Mouse (Mus musculus) testis, adult 2 months (tissue): ENCODE measurements around the gene Olfr49. TPM values are rescaled to one million over a fixed set of nuclear protein-coding genes. Genes with fewer than 3 reads are reported as not detected.

ENCODE experiments used
- H3K27ac ChIP-seq: fragments of 200-500 bp; 2 replicates; pipeline ENCODE4 v1.5.1; 2012; ENCODE audit warnings: low read depth, low read length; ENCODE audit not compliant: control insufficient read depth, insufficient read depth
- H3K27me3 ChIP-seq: fragments of 200-500 bp; 2 replicates; pipeline ENCODE4 v1.6.1; 2012; ENCODE audit warnings: mild to moderate bottlenecking, low read length, moderate library complexity; ENCODE audit not compliant: control insufficient read depth, insufficient read depth
- H3K36me3 ChIP-seq: fragments of 200-500 bp; 2 replicates; pipeline ENCODE4 v1.6.1; 2012; ENCODE audit warnings: mild to moderate bottlenecking, low read length; ENCODE audit not compliant: control insufficient read depth, insufficient read depth
- H3K4me1 ChIP-seq: fragments of 200-500 bp; 2 replicates; pipeline ENCODE4 v1.6.1; 2012; ENCODE audit warnings: low read length; ENCODE audit not compliant: control insufficient read depth, insufficient read depth
- H3K4me3 ChIP-seq: fragments of 200-500 bp; 2 replicates; pipeline ENCODE4 v1.5.1; 2012; ENCODE audit warnings: low read depth, mild to moderate bottlenecking, low read length, moderate library complexity, mixed read lengths; ENCODE audit not compliant: control insufficient read depth
- CTCF ChIP-seq: fragments of 200-500 bp; IDR thresholded peaks from 2 replicates; pipeline ENCODE4 v1.5.1; 2012; ENCODE audit warnings: low read depth, mild to moderate bottlenecking, inconsistent platforms, low read length, moderate library complexity; ENCODE audit not compliant: control insufficient read depth, insufficient read depth, insufficient replicate concordance
- POLR2A ChIP-seq: fragments of 200-500 bp; IDR thresholded peaks from 2 replicates; pipeline ENCODE4 v1.6.1; 2012; ENCODE audit warnings: low read depth, mild to moderate bottlenecking, inconsistent platforms, low read length, moderate library complexity; ENCODE audit not compliant: control insufficient read depth
- polyA plus RNA-seq: library from polyadenylated mRNA; depleted of rRNA; stranded (reverse); fragments of >200 nt; gene quantifications from 2 replicates; pipeline ENCODE4 v1.2.3, GENCODE M21; 2012; rRNA removed

Olfr49 gene
- not detected in 2 replicates for polyA plus RNA-seq

- Histone ChIP-seq H3K4me3 (no peak within 1 kb of the TSS), H3K27ac (no peak within 1 kb of the TSS), H3K36me3 (no peaks in the 10 kb centered on the region), H3K4me1 (no peaks in the 10 kb centered on the region), H3K27me3 (no peaks in the 10 kb centered on the region)
- no peak for TF ChIP-seq CTCF
- TF ChIP-seq POLR2A, result no peak
Observed at GRCm38 (mm10) chr14:54284839-54285238, at the start of gene Olfr49. Gene Olfr49 (minus strand): TSS chr14:54284939.

GRCm38 (mm10) chr14:54333452-54334189 lies 48.9 kb upstream of the Olfr49 start:
- TF ChIP-seq CTCF (no peak), POLR2A (no peak)
- Histone ChIP-seq H3K4me1 (peaks cover 4% of the 10 kb centered on the region), H3K27me3 (no peaks in the 10 kb centered on the region), H3K36me3 (no peaks in the 10 kb centered on the region), H3K27ac (peak overlapping the region; percentile 78), H3K4me3 (no peak overlapping the region)

- Histone ChIP-seq H3K27me3 (no peaks in the 10 kb centered on the region), H3K27ac (peak overlapping the region; percentile 82), H3K4me3 (no peak overlapping the region), H3K4me1 (peaks cover 4% of the 10 kb centered on the region), H3K36me3 (no peaks in the 10 kb centered on the region)
- no peak for TF ChIP-seq POLR2A
- TF ChIP-seq CTCF, result no peak
Observed at GRCm38 (mm10) chr14:54332176-54333074, 47.7 kb upstream of the Olfr49 start.

GRCm38 (mm10) chr14:54331178-54331577 lies 46.4 kb upstream of the Olfr49 start:
- H3K27ac ChIP-seq, result no peak overlapping the region
- H3K4me1 ChIP-seq, result peaks cover 4% of the 10 kb centered on the region
- TF ChIP-seq POLR2A, result no peak
- TF ChIP-seq CTCF, result no peak
- H3K36me3 ChIP-seq, result no peaks in the 10 kb centered on the region
- H3K4me3 ChIP-seq, result no peak overlapping the region
- H3K27me3 ChIP-seq, result no peaks in the 10 kb centered on the region

GRCm38 (mm10) chr14:54329201-54329600 lies 44.5 kb upstream of the Olfr49 start:
- no peaks in the 10 kb centered on the region for H3K27me3 ChIP-seq
- H3K27ac ChIP-seq, result no peak overlapping the region
- H3K36me3 ChIP-seq, result no peaks in the 10 kb centered on the region
- TF ChIP-seq POLR2A (no peak), CTCF (no peak)
- peaks cover 2% of the 10 kb centered on the region for H3K4me1 ChIP-seq
- peak overlapping the region; percentile 21 for H3K4me3 ChIP-seq

DNA sequence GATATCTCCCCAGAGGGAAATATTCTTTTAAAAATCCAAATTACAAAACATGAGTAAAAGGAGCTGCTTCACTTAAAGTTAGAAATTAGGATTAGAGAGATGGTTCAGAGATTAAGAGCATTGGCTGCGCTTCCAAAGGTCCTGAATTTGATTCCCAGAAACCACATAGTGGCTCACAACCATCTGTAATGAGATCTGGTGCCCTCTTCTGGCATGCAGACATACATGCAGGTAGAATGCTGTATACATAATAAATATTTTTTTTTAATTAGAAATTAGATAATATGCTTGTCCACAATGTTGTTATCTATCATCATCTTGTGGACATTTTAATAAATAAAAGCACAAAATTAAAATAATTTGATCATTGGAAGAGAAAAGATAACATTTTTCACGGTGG lies 43.8 kb upstream of the Olfr49 start:
- Histone ChIP-seq H3K4me3 (no peak overlapping the region), H3K27ac (no peak overlapping the region), H3K4me1 (no peaks in the 10 kb centered on the region; the same call in 1 of the 2 replicates), H3K36me3 (no peaks in the 10 kb centered on the region), H3K27me3 (no peaks in the 10 kb centered on the region)
- TF ChIP-seq CTCF (no peak), POLR2A (no peak)

DNA sequence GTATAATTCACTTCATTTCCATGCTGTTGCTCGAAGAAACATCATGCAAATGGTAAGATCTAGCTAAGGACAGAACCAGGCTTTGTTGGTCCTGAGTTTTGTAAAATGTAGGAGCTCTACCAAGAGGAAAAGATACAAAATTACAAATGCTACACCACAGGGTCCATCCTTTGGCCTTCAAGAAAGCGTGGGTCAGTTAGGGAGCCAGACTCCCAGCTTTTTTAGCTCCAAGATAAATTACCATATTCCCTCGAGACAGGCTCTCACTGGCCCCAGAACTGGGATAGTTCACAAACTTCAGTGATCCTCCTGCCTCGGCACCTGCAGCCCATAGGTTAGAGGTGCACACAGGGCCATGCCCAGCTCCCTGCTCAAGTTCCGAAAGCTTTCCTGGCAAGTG lies 39.7 kb upstream of the Olfr49 start:
- no peak for TF ChIP-seq CTCF
- no peak for TF ChIP-seq POLR2A
- no peaks in the 10 kb centered on the region for H3K27me3 ChIP-seq
- H3K4me3 ChIP-seq, result no peak overlapping the region
- H3K4me1 ChIP-seq, result no peaks in the 10 kb centered on the region; the same call in 1 of the 2 replicates
- H3K27ac ChIP-seq, result peak overlapping the region; percentile 12
- no peaks in the 10 kb centered on the region for H3K36me3 ChIP-seq
